Mouse (Mus musculus) ES-E14 (cell line): ENCODE data around the gene Taar1.

ENCODE experiments used
- CHD2 ChIP-seq: IDR thresholded peaks from 2 replicates; pipeline ENCODE4 v1.6.1; 2014; ENCODE audit warnings: mild to moderate bottlenecking, low read depth, low read length, inconsistent platforms
- HCFC1 ChIP-seq: IDR thresholded peaks from 2 replicates; pipeline ENCODE4 v1.6.1; 2012; ENCODE audit warnings: low read length, inconsistent platforms, borderline replicate concordance; ENCODE audit not compliant: insufficient read depth

GRCm38 (mm10) chr10:23937613-23938012 is 17.5 kb downstream of the Taar1 start:
- no peak for TF ChIP-seq HCFC1
- no peak for TF ChIP-seq CHD2
